Mouse (Mus musculus): ENCODE data around the gene Cmpk2.

GRCm38 (mm10) chr12:26460091-26460490, 8.9 kb upstream of the Cmpk2 start:
- no peak for TF ChIP-seq CTCF (IDR thresholded peaks at IDR 0.05; ENCODE audit: borderline replicate concordance, insufficient read depth, low read depth, low read length)
- TF ChIP-seq POLR2A (IDR thresholded peaks at IDR 0.05; ENCODE audit: borderline replicate concordance, insufficient read depth, low read length): no peak
